Mouse (Mus musculus): ENCODE data around the gene Pik3ca. TPM values are rescaled to one million over a fixed set of nuclear protein-coding genes. Genes with fewer than 3 reads are reported as not detected.

Gene Pik3ca
- polyA plus RNA-seq, 1 experiment from 2014 or later = 7.1 TPM

DNA sequence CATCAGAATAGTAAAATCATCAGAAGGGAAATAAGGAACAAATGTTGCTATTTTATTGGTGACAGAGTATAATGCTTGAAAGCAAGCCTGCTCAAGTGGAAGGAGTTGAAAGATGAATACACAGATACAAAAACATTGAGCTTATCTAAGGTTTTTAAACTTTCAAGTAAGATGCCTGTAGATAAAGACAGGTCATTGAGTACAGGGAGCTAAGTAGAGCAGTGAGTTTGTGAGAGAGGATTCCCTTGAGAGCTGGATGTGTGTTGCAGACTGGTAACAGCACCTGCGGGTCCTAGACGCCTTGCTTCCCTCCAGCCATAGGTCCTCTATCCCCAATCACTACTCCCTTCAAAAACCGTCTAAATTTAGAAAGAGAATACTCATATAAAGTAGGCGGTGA lies 1.2 kb downstream of the Pik3ca start:
- Histone ChIP-seq H3K9me3 (ENCODE audit: control insufficient read depth, low read length) (no peaks in the 10 kb centered on the region), H3K4me3 (ENCODE audit: low read length) (no peak overlapping the region; the same call in 1 of the 2 replicates), H3K27ac (ENCODE audit: low read length) (no peak overlapping the region), H3K27me3 (replicated peaks; ENCODE audit: control insufficient read depth, insufficient read depth, low read length) (no peaks in the 10 kb centered on the region), H3K4me1 (ENCODE audit: control insufficient read depth, insufficient read depth, low read length) (peaks cover 21% of the 10 kb centered on the region), H3K4me2 (ENCODE audit: low read depth, low read length) (peak overlapping the region; percentile 30), H3K9ac (ENCODE audit: low read depth, low read length) (no peak overlapping the region), H3K36me3 (ENCODE audit: control insufficient read depth, insufficient read depth, low read length) (no peaks in the 10 kb centered on the region)
- 19% methylated on average over 4 of the region's 4 CpGs for WGBS
- no peak for ATAC-seq

DNA sequence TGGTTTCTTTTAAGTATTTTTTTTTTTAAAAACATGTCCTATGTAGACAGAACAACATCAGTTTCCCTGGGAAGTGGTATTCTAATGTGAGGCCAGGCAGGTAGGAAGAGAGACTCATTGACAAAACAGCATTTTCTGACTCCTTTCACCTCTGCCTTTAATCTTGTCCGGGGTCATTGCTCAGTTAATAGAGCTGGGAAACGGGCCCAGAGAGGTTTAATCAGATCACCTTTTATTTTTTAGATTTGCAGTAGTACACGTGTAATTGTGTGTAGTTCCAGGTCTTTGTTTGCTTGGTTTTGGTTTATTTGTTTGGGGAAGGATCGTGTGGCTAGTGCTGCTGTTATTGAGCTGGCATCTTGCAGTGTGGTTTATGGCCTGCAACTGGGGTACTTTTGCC lies 1.9 kb downstream of the Pik3ca start:
- H3K4me3 ChIP-seq (ENCODE audit: low read length) = no peak overlapping the region
- no peak overlapping the region for H3K4me2 ChIP-seq (ENCODE audit: low read depth, low read length)
- 31% methylated on average over 4 of the region's 4 CpGs for WGBS
- H3K4me1 ChIP-seq (ENCODE audit: control insufficient read depth, insufficient read depth, low read length) = peaks cover 23% of the 10 kb centered on the region
- ATAC-seq = no peak
- H3K27ac ChIP-seq (ENCODE audit: low read length) = no peak overlapping the region
- H3K27me3 ChIP-seq (replicated peaks; ENCODE audit: control insufficient read depth, insufficient read depth, low read length) = no peaks in the 10 kb centered on the region
- no peaks in the 10 kb centered on the region for H3K9me3 ChIP-seq (ENCODE audit: control insufficient read depth, low read length)
- no peak overlapping the region for H3K9ac ChIP-seq (ENCODE audit: low read depth, low read length)
- no peaks in the 10 kb centered on the region for H3K36me3 ChIP-seq (ENCODE audit: control insufficient read depth, insufficient read depth, low read length)

DNA sequence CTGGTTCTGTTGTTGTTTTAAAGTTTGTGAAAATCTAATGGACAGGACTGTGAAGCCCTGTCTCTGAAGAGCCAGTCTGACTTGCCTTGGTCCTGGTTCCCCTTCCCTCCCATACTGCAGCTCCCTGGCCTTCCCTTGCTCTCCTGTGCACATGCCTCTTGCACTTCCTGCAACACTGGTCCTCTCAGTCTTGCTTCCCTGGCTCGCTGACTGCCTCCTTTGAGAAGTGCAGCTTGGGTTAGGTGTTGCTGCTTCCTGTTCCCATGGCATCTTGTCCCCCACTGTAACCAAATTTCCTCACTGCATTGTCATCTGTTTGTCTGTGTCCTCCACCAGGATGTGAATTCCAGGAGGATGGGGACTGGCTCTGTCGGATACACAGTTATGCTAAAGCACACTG lies 2.5 kb downstream of the Pik3ca start:
- no peaks in the 10 kb centered on the region for H3K27me3 ChIP-seq (replicated peaks; ENCODE audit: control insufficient read depth, insufficient read depth, low read length)
- WGBS = 40% methylated on average over 2 of the region's 2 CpGs
- no peaks in the 10 kb centered on the region for H3K9me3 ChIP-seq (ENCODE audit: control insufficient read depth, low read length)
- no peak overlapping the region for H3K4me2 ChIP-seq (ENCODE audit: low read depth, low read length)
- no peak overlapping the region for H3K27ac ChIP-seq (ENCODE audit: low read length)
- no peak overlapping the region for H3K9ac ChIP-seq (ENCODE audit: low read depth, low read length)
- H3K4me3 ChIP-seq (ENCODE audit: low read length) = no peak overlapping the region
- no peaks in the 10 kb centered on the region for H3K36me3 ChIP-seq (ENCODE audit: control insufficient read depth, insufficient read depth, low read length)
- peaks cover 23% of the 10 kb centered on the region for H3K4me1 ChIP-seq (ENCODE audit: control insufficient read depth, insufficient read depth, low read length)
- ATAC-seq = no peak

DNA sequence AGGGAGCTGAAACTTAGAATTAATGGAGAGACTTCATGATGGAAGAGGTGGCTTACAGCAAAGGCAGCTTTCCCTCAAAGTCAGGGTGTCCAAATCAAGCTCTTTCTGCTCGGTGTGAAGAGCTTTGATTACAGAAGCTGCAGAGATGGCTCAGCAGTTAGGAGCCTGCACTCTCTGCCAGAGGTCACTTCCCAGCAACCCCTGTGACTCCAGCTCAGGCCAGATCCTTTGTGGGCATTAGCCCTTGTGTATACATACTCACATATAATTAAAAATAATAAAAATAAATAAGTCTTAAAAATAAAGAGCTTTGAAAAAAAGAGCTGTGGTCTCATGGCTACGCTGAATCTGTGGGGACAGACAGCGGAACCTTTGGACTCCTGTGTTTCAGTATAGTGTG lies 4.1 kb downstream of the Pik3ca start:
- no peak overlapping the region for H3K4me2 ChIP-seq (ENCODE audit: low read depth, low read length)
- no peak overlapping the region; the same call in 1 of the 2 replicates for H3K27ac ChIP-seq (ENCODE audit: low read length)
- no peaks in the 10 kb centered on the region for H3K27me3 ChIP-seq (replicated peaks; ENCODE audit: control insufficient read depth, insufficient read depth, low read length)
- peaks cover 23% of the 10 kb centered on the region for H3K4me1 ChIP-seq (ENCODE audit: control insufficient read depth, insufficient read depth, low read length)
- H3K9me3 ChIP-seq (ENCODE audit: control insufficient read depth, low read length) = no peaks in the 10 kb centered on the region
- no peaks in the 10 kb centered on the region for H3K36me3 ChIP-seq (ENCODE audit: control insufficient read depth, insufficient read depth, low read length)
- H3K4me3 ChIP-seq (ENCODE audit: low read length) = no peak overlapping the region
- 76% methylated on average over 3 of the region's 3 CpGs for WGBS
- ATAC-seq = no peak
- H3K9ac ChIP-seq (ENCODE audit: low read depth, low read length) = no peak overlapping the region

DNA sequence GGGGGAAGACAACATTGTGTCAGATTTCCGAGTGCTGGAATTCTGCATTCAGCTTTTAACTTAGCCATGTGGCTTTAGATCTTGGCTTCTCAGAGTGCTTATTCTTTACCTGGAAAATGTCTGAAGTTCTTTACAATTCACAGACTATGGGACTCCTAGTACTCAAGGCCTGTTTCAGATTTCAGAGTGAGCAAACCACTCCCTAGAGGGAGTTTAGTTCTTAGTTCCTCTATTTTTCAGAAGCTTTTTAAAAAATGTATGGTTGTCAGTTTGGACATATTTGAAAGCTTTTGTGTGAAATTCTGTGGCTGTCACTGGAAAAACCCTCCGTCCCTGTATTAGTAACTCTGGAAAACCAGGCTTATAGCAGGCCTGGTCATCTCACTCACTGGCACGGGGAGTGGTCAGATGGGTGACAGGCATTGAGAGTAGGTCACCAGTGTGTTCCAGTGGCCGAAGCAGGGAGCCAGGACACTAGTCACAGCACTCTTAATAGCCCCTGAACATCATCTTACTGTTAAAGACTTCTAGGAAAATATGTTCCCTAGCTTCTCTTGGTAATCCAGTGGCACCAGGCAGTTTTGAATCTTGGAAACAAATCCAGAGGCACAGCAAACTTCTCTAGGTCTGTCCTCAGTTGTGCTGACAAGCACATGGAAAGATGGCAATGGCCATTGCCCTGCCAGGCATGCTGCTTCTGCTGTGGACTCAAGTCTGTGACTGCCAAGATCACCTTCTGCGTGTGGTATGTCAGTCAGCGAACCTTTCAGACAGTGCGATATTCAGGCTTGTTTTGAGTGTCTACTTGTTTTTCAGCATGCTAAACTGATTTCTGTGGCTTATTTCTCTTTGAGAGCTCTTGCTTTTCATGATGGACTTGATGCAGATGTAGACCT lies 5.8 kb downstream of the Pik3ca start:
- Histone ChIP-seq H3K4me2 (ENCODE audit: low read depth, low read length) (no peak overlapping the region), H3K4me3 (ENCODE audit: low read length) (no peak overlapping the region), H3K27me3 (replicated peaks; ENCODE audit: control insufficient read depth, insufficient read depth, low read length) (no peaks in the 10 kb centered on the region), H3K4me1 (ENCODE audit: control insufficient read depth, insufficient read depth, low read length) (peaks cover 23% of the 10 kb centered on the region), H3K27ac (ENCODE audit: low read length) (no peak overlapping the region), H3K9me3 (ENCODE audit: control insufficient read depth, low read length) (no peaks in the 10 kb centered on the region), H3K9ac (ENCODE audit: low read depth, low read length) (no peak overlapping the region), H3K36me3 (ENCODE audit: control insufficient read depth, insufficient read depth, low read length) (no peaks in the 10 kb centered on the region)
- no peak for ATAC-seq
- 75% methylated on average over 7 of the region's 7 CpGs for WGBS

DNA sequence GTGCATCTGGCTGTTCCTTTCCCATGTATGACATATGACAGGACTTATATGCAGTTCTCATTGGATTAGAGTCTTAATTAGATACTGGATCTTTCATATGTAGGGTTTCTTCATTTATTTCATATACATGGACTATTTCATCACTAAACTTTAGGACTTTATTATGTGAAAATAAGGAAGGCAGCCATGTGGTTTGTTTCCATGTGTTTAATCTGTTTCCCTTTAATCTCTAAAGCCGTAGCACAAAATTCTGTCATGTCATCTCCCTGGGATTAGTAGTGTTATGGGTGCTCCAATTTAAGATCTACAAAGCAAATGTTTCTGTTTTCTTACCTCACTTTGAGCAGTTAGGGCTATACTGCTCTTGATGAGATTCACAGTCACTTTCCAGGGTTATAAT lies 8.2 kb downstream of the Pik3ca start:
- ATAC-seq = no peak
- Histone ChIP-seq H3K4me2 (ENCODE audit: low read depth, low read length) (no peak overlapping the region), H3K36me3 (ENCODE audit: control insufficient read depth, insufficient read depth, low read length) (no peaks in the 10 kb centered on the region), H3K4me3 (ENCODE audit: low read length) (no peak overlapping the region), H3K4me1 (ENCODE audit: control insufficient read depth, insufficient read depth, low read length) (peaks cover 17% of the 10 kb centered on the region), H3K9me3 (ENCODE audit: control insufficient read depth, low read length) (no peaks in the 10 kb centered on the region), H3K9ac (ENCODE audit: low read depth, low read length) (no peak overlapping the region), H3K27ac (ENCODE audit: low read length) (no peak overlapping the region), H3K27me3 (replicated peaks; ENCODE audit: control insufficient read depth, insufficient read depth, low read length) (no peaks in the 10 kb centered on the region)
- WGBS = 68% methylated on average over 1 of the region's 1 CpGs

DNA sequence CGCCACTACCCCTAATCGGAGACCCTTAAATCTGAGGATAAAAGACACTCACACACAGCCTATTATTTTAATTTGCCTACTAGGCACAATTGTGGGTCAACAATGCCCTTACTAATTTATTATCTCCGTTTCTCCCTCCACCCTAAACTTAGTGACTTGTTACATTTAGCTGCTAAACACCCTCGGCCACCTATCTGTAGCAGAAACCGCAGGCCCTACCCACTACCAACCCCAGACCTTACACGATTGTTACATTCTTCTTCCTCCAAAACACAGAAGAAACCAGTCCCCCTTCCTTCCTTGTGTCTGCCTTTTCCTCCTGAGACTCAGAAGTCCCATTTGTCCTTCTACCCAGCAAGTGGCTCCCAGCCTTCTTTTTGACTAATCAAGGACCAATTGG lies 9.3 kb downstream of the Pik3ca start:
- ATAC-seq = no peak
- Histone ChIP-seq H3K4me3 (ENCODE audit: low read length) (no peak overlapping the region), H3K27me3 (replicated peaks; ENCODE audit: control insufficient read depth, insufficient read depth, low read length) (no peaks in the 10 kb centered on the region), H3K9ac (ENCODE audit: low read depth, low read length) (no peak overlapping the region), H3K36me3 (ENCODE audit: control insufficient read depth, insufficient read depth, low read length) (no peaks in the 10 kb centered on the region), H3K4me2 (ENCODE audit: low read depth, low read length) (no peak overlapping the region), H3K4me1 (ENCODE audit: control insufficient read depth, insufficient read depth, low read length) (peaks cover 12% of the 10 kb centered on the region), H3K27ac (ENCODE audit: low read length) (no peak overlapping the region), H3K9me3 (ENCODE audit: control insufficient read depth, low read length) (no peaks in the 10 kb centered on the region)
- WGBS = 79% methylated on average over 6 of the region's 6 CpGs

DNA sequence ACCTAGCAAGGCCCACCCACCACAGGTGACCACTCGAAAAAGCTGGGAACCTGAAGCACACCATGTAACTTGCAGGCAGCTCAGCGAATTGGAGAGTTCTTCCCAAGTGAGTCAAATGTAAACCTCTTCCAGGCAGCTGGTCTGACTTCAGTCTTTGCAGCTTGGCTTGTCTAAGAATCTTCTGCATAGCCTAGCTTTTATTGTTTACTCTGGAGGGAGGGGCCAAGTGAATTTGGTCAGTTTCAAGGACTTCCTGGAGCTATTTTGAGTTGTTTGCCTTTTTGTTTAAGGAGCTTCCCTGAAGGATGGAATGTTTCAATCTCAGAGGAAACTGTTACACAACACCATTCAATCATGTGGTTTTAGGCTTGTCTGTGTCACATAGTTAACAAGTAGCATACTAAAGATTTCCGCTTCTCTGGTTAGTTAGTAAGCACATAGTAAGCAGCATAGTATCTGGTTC lies 11.4 kb downstream of the Pik3ca start:
- Histone ChIP-seq H3K4me2 (ENCODE audit: low read depth, low read length) (no peak overlapping the region), H3K9ac (ENCODE audit: low read depth, low read length) (no peak overlapping the region), H3K36me3 (ENCODE audit: control insufficient read depth, insufficient read depth, low read length) (no peaks in the 10 kb centered on the region), H3K27ac (ENCODE audit: low read length) (peak overlapping the region; percentile 7; the same call in 1 of the 2 replicates), H3K27me3 (replicated peaks; ENCODE audit: control insufficient read depth, insufficient read depth, low read length) (no peaks in the 10 kb centered on the region), H3K4me1 (ENCODE audit: control insufficient read depth, insufficient read depth, low read length) (peaks cover 12% of the 10 kb centered on the region), H3K9me3 (ENCODE audit: control insufficient read depth, low read length) (no peaks in the 10 kb centered on the region), H3K4me3 (ENCODE audit: low read length) (no peak overlapping the region)
- peak; percentile 62 for ATAC-seq
- WGBS = 80% methylated on average over 3 of the region's 3 CpGs

DNA sequence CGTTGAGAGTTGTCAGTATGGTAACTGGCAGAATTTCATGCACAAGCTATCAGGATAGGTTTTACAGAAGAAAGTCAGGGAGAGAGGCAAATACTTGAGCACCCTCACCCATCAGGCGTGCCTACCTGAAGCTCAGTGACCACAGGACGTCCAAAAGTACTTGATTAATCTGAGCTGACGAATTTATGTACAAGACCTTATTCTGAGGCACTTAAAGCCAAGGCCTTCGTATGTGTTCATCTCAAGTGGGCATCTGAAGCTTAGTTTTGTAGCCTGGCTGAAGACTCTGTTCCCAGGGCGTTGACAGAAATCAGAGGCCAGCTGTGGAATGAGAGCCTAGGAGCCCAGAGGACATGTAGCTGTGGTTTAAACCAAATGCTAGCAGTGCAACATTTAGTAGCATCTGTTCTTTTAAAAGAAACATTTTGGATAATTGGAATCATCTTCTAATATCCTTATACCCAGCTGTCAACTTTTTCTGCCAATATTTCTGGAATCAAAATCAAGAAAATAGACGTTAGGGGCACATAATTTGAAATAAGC lies 15.1 kb downstream of the Pik3ca start:
- no peaks in the 10 kb centered on the region for H3K9me3 ChIP-seq (ENCODE audit: control insufficient read depth, low read length)
- WGBS = 70% methylated on average over 7 of the region's 7 CpGs
- no peak for ATAC-seq

More for the DNA sequence above, 15.1 kb downstream of the Pik3ca start:
- no peaks in the 10 kb centered on the region for H3K27me3 ChIP-seq (replicated peaks; ENCODE audit: control insufficient read depth, insufficient read depth, low read length)
- no peak overlapping the region for H3K4me2 ChIP-seq (ENCODE audit: low read depth, low read length)
- H3K4me1 ChIP-seq (ENCODE audit: control insufficient read depth, insufficient read depth, low read length) = peaks cover 33% of the 10 kb centered on the region
- H3K27ac ChIP-seq (ENCODE audit: low read length) = no peak overlapping the region
- H3K9ac ChIP-seq (ENCODE audit: low read depth, low read length) = no peak overlapping the region
- no peak overlapping the region for H3K4me3 ChIP-seq (ENCODE audit: low read length)
- H3K36me3 ChIP-seq (ENCODE audit: control insufficient read depth, insufficient read depth, low read length) = no peaks in the 10 kb centered on the region
